ENCODE assay signal across 16 mouse cellular contexts in genomic region chr17:74397173-74397572, GRCm38 (mm10). TPM values are rescaled to one million over a fixed set of nuclear protein-coding genes. Genes with fewer than 3 reads are reported as not detected.
DNase-seq lines count a peak whose midpoint lies in the region; ATAC-seq and TF ChIP-seq lines count a peak whose summit lies in the region.
"Had no signal": no experiment of that assay in that cellular context is flagged by ENCODE, and none has a peak within 500 bp of the region (broad histone marks: within the 10 kb centered on the region; RNA-seq: fewer than 3 reads in every experiment).

No protein-coding gene starts in this region.

- no peak overlapping the region for H3K9ac ChIP-seq in forebrain, embryonic 13.5 days
- H3K9ac ChIP-seq in forebrain, postnatal 0 days: no peak overlapping the region
- no peak overlapping the region for H3K9ac ChIP-seq in lung, embryonic 15.5 days
- H3K9ac ChIP-seq in liver, embryonic 15.5 days: no peak overlapping the region
- H3K9ac ChIP-seq: embryonic facial prominence, embryonic 15.5 days had no signal

- no peaks in the 10 kb centered on the region for H3K9me3 ChIP-seq in forebrain, embryonic 13.5 days (replicated peaks)
- no peaks in the 10 kb centered on the region for H3K9me3 ChIP-seq in forebrain, postnatal 0 days (ENCODE audit: low read length)
- no peaks in the 10 kb centered on the region for H3K9me3 ChIP-seq in lung, embryonic 15.5 days
- H3K9me3 ChIP-seq in liver, embryonic 15.5 days (replicated peaks): no peaks in the 10 kb centered on the region
- H3K9me3 ChIP-seq: embryonic facial prominence, embryonic 15.5 days; forebrain, embryonic 10.5 days had no signal

- H3K36me3 ChIP-seq in forebrain, embryonic 13.5 days (ENCODE audit: poor library complexity, severe bottlenecking): peaks cover 4% of the 10 kb centered on the region
- peaks cover 5% of the 10 kb centered on the region for H3K36me3 ChIP-seq in forebrain, postnatal 0 days (ENCODE audit: insufficient read depth)
- H3K36me3 ChIP-seq in lung, embryonic 15.5 days: no peaks in the 10 kb centered on the region
- peaks cover 5% of the 10 kb centered on the region for H3K36me3 ChIP-seq in liver, embryonic 15.5 days (replicated peaks)

- no peak overlapping the region for H3K27ac ChIP-seq in forebrain, embryonic 13.5 days
- no peak overlapping the region for H3K27ac ChIP-seq in forebrain, postnatal 0 days (ENCODE audit: low read depth, low read length)
- no peak overlapping the region for H3K27ac ChIP-seq in lung, embryonic 15.5 days
- H3K27ac ChIP-seq in liver, embryonic 15.5 days (replicated peaks): no peak overlapping the region
- H3K27ac ChIP-seq: embryonic facial prominence, embryonic 15.5 days; forebrain, embryonic 10.5 days had no signal

- WGBS in forebrain, embryonic 13.5 days: 90% methylated on average over 2 of the region's 2 CpGs
- WGBS in forebrain, postnatal 0 days: 77% methylated on average over 2 of the region's 2 CpGs
- whole genome bisulfite sequencing in lung, embryonic 15.5 days: 68% methylated on average over 2 of the region's 2 CpGs
- WGBS in liver, embryonic 15.5 days (ENCODE audit: insufficient replicate concordance): 58% methylated on average over 2 of the region's 2 CpGs

- no peak for DNase-seq in forebrain, postnatal 0 days
- DNase-seq in lung, postnatal 10 days: no peak
- DNase-seq in MEL-GATA-1-ER (ENCODE audit: extremely low read depth, low read depth): peak; percentile 86
- DNase-seq in urinary bladder, postnatal 36 days (ENCODE audit: low spot score in 2 of 2): no peak
- DNase-seq in left cerebral cortex, adult 11 months (ENCODE audit: low spot score): no peak
- DNase-seq: adrenal gland, adult 8-10 months; cerebellum, postnatal 10 days; gastrocnemius, postnatal 25 days; kidney, adult 9 months; kidney, postnatal 4 days; lung, postnatal 4 days had no signal

- peaks cover 14% of the 10 kb centered on the region for H3K4me1 ChIP-seq in forebrain, embryonic 13.5 days
- no peaks in the 10 kb centered on the region for H3K4me1 ChIP-seq in forebrain, postnatal 0 days (ENCODE audit: insufficient read depth)
- H3K4me1 ChIP-seq in lung, embryonic 15.5 days: peaks cover 8% of the 10 kb centered on the region; the same call in 1 of the 2 replicates
- peaks cover 24% of the 10 kb centered on the region for H3K4me1 ChIP-seq in liver, embryonic 15.5 days (replicated peaks)

- H3K4me3 ChIP-seq in forebrain, embryonic 13.5 days: no peak overlapping the region
- H3K4me3 ChIP-seq in forebrain, postnatal 0 days (ENCODE audit: low read depth, low read length): no peak overlapping the region
- H3K4me3 ChIP-seq in lung, embryonic 15.5 days: no peak overlapping the region
- H3K4me3 ChIP-seq in liver, embryonic 15.5 days (replicated peaks): no peak overlapping the region

- TF ChIP-seq CTCF in forebrain, postnatal 0 days (IDR thresholded peaks at IDR 0.05; ENCODE audit: low read depth): no peak

- peak overlapping the region; percentile 72; the same call in 1 of the 2 replicates for H3K4me2 ChIP-seq in forebrain, embryonic 13.5 days
- H3K4me2 ChIP-seq in forebrain, postnatal 0 days (ENCODE audit: low read depth): no peak overlapping the region
- 0 out of 2 replicates have a peak overlapping the region, but pooled peaks have one; percentile 72 for H3K4me2 ChIP-seq in lung, embryonic 15.5 days
- peak overlapping the region; percentile 86 for H3K4me2 ChIP-seq in liver, embryonic 15.5 days

- H3K27me3 ChIP-seq in forebrain, embryonic 13.5 days: no peaks in the 10 kb centered on the region
- no peaks in the 10 kb centered on the region for H3K27me3 ChIP-seq in forebrain, postnatal 0 days (ENCODE audit: insufficient read depth, low read length)
- no peaks in the 10 kb centered on the region for H3K27me3 ChIP-seq in lung, embryonic 15.5 days
- H3K27me3 ChIP-seq in liver, embryonic 15.5 days: no peaks in the 10 kb centered on the region
- H3K27me3 ChIP-seq: embryonic facial prominence, embryonic 15.5 days had no signal

- ATAC-seq in forebrain, embryonic 13.5 days: no peak
- no peak for ATAC-seq in forebrain, postnatal 0 days
- no peak for ATAC-seq in lung, embryonic 15.5 days (ENCODE audit: borderline replicate concordance, extremely low read depth, low FRiP score, low TSS enrichment)
- no peak for ATAC-seq in liver, embryonic 15.5 days (ENCODE audit: insufficient read depth)

RNA-seq across cellular contexts. Expression of gene Slc30a6, which starts 1.8 kb away (rescaled TPM):
- polyA plus RNA-seq in forebrain, embryonic 13.5 days (2015; fragmentation: Nextera tagmentation; extraction: Ambion mirVana): 28.8 and 33.2 TPM in 2 replicates
- total RNA-seq in forebrain, postnatal 0 days (2014; rRNA removed): 16.9 and 18.8 TPM in 2 replicates
- polyA plus RNA-seq in forebrain, postnatal 0 days (2015; fragmentation: Nextera tagmentation; extraction: Ambion mirVana): 21.5 and 24.4 TPM in 2 replicates
- polyA plus RNA-seq in lung, embryonic 15.5 days (2015; fragmentation: Nextera tagmentation; extraction: Ambion mirVana): 41.5 and 43.0 TPM in 2 replicates
- polyA plus RNA-seq in liver, embryonic 15.5 days (2015; fragmentation: Nextera tagmentation; extraction: Ambion mirVana): 16.4 and 17.6 TPM in 2 replicates

RNA-seq across cellular contexts. Expression of gene Spast, which starts 58.4 kb away (rescaled TPM):
- polyA plus RNA-seq in forebrain, embryonic 13.5 days (2015; fragmentation: Nextera tagmentation; extraction: Ambion mirVana): 25.3 and 25.7 TPM in 2 replicates
- 156 and 181 TPM in 2 replicates for total RNA-seq in forebrain, postnatal 0 days (2014; rRNA removed)
- 19.7 and 23.2 TPM in 2 replicates for polyA plus RNA-seq in forebrain, postnatal 0 days (2015; fragmentation: Nextera tagmentation; extraction: Ambion mirVana)
- polyA plus RNA-seq in lung, embryonic 15.5 days (2015; fragmentation: Nextera tagmentation; extraction: Ambion mirVana): 15.6 and 16.9 TPM in 2 replicates
- 5.2 and 5.3 TPM in 2 replicates for polyA plus RNA-seq in liver, embryonic 15.5 days (2015; fragmentation: Nextera tagmentation; extraction: Ambion mirVana)
